In the genomic region with DNA sequence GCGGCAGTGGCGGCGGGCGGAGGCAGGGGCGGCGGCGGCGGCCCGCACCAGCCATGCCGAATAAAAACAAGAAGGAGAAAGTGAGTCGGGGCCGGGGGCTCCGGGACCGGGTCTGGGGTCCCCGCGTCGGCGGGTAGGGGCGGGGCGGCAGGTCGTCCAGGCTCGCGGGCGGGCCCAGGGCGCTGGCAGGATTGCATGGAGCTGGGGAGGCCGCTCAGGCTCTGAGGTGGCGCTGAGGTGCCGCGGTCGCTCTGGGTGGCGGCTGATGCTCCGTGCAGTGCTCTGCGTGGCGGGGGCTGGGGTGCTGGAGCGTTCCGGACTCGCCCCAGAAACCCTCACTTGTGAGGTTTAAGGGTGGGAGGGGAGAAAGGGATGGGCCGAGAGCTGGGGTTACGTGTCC, we compare ENCODE assay signal across 8 mouse cellular contexts. TPM values are rescaled to one million over a fixed set of nuclear protein-coding genes. Genes with fewer than 3 reads are reported as not detected.
A peak's percentile ranks its signal among the peaks of the same experiment; 100 is the strongest.
DNase-seq lines count a peak whose midpoint lies in the region; ATAC-seq and TF ChIP-seq lines count a peak whose summit lies in the region.

No protein-coding gene starts in this region.

- peaks cover 19% of the 10 kb centered on the region for H3K4me1 ChIP-seq in G1E (ENCODE audit: insufficient read depth, low read depth, low read length)

- peaks cover 25% of the 10 kb centered on the region for H3K27me3 ChIP-seq in G1E (ENCODE audit: insufficient read depth, low read length)

- H3K79me2 ChIP-seq in macrophage (ENCODE audit: inconsistent target), result no peaks in the 10 kb centered on the region; the same call in 1 of the 2 replicates

- H3K27ac ChIP-seq in macrophage, result no peak overlapping the region

- H3K4me3 ChIP-seq in G1E (ENCODE audit: low read depth, low read length) (peak overlapping the region; percentile 82), macrophage (ENCODE audit: inconsistent target) (peak overlapping the region; percentile 39)

- no peak for TF ChIP-seq CTCF in G1E (IDR thresholded peaks at IDR 0.05; ENCODE audit: low read depth, low read length)

- peaks cover 19% of the 10 kb centered on the region for H3K36me3 ChIP-seq in G1E (replicated peaks)
- peaks cover 9% of the 10 kb centered on the region; the same call in 1 of the 2 replicates for H3K36me3 ChIP-seq in macrophage (ENCODE audit: inconsistent target)

- H3K9me3 ChIP-seq in G1E (replicated peaks), result no peaks in the 10 kb centered on the region

- intact Hi-C loops in heart, postnatal 10 days (cut with DNase I), result loop anchor here (5.0 kb wide), 1 partner anchor 395 kb away; a partner anchor contains a TSS

- WGBS in macrophage (ENCODE audit: missing documents), result under 1% methylated on average over 38 of the region's 39 CpGs

- ATAC-seq in G1E (ENCODE audit: extremely low read depth, insufficient number of reproducible peaks, low FRiP score, poor library complexity, severe bottlenecking), result 0 out of 2 replicates have a peak, but pooled peaks have one; percentile 5
- ATAC-seq in erythroblast, adult 5-6 weeks (replicated peaks; ENCODE audit: low FRiP score, poor library complexity, severe bottlenecking), result peak; percentile 40; the same call in 1 of the 2 replicates
- ATAC-seq in monocyte, adult 5-6 weeks (replicated peaks; ENCODE audit: insufficient number of reproducible peaks, low FRiP score, low TSS enrichment, poor library complexity, severe bottlenecking), result no peak

- DNase-seq in G1E (ENCODE audit: low spot score), result peak; percentile 68
- peak; percentile 62 to 77 for DNase-seq in adrenal gland, postnatal 36 days
- peak; percentile 58 to 61 for DNase-seq in heart, postnatal 10 days
- DNase-seq in kidney, postnatal 4 days, result peak; percentile 64 to 72
- peak; percentile 58 for DNase-seq in right cerebral cortex, postnatal 4 days

RNA-seq across cellular contexts. Expression of a gene that starts 0.4 kb away (rescaled TPM):
- total RNA-seq in G1E (2014; fragmentation: Nextera tagmentation), result 174 and 192 TPM in 2 replicates
- 262 and 282 TPM in 2 replicates for total RNA-seq in G1E (2017)
- 24.6 and 30.6 TPM in 2 replicates for polyA plus RNA-seq in G1E (2012)
- total RNA-seq in adrenal gland, postnatal 36 days (2021), result 100 to 1,000 TPM; 104 to 114 TPM
- total RNA-seq in erythroblast, adult 5-6 weeks (2015; ENCODE audit: low replicate concordance), result 41.1 and 42.6 TPM in 2 replicates
- total RNA-seq in erythroblast, adult 5-6 weeks (2017; ENCODE audit: low replicate concordance), result 60.8 and 61.2 TPM in 2 replicates
- total RNA-seq in heart, postnatal 10 days (2021), result 100 to 1,000 TPM; 112 to 124 TPM
- 100 to 1,000 TPM in 2 of 26 experiments, 10 to 100 TPM in 24; 19.9 to 103 (median 77.9) TPM for total RNA-seq in macrophage (2018; cell fraction: chromatin; rRNA removed)
- total RNA-seq in macrophage (2018; cell fraction: cytosol; rRNA removed), result 100 to 1,000 TPM; 104 to 180 (median 147) TPM
- 100 to 1,000 TPM in 6 of 26 experiments, 10 to 100 TPM in 20; 31.2 to 122 (median 80.1) TPM for total RNA-seq in macrophage (2018; cell fraction: nucleus; rRNA removed)
- 110 to 139 TPM (median 129 TPM) in 3 replicates for polyA plus RNA-seq in macrophage (2018)
- 353 to 389 TPM (median 359 TPM) in 3 replicates for total RNA-seq in monocyte, adult 5-6 weeks (2017)
